Mouse (Mus musculus) T-cell, adult 2 months (primary cell): ENCODE data around the gene Kcnj14.

Experiments used
- DNase-seq: peaks from one replicate; pipeline ENCODE4 v3.0.0; 2022; ENCODE audit warnings: low spot score

The Kcnj14 gene

GRCm38 (mm10) chr7:45831128-45831525 is 6.5 kb upstream of the Kcnj14 start:
- DNase-seq, result no peak

DNA sequence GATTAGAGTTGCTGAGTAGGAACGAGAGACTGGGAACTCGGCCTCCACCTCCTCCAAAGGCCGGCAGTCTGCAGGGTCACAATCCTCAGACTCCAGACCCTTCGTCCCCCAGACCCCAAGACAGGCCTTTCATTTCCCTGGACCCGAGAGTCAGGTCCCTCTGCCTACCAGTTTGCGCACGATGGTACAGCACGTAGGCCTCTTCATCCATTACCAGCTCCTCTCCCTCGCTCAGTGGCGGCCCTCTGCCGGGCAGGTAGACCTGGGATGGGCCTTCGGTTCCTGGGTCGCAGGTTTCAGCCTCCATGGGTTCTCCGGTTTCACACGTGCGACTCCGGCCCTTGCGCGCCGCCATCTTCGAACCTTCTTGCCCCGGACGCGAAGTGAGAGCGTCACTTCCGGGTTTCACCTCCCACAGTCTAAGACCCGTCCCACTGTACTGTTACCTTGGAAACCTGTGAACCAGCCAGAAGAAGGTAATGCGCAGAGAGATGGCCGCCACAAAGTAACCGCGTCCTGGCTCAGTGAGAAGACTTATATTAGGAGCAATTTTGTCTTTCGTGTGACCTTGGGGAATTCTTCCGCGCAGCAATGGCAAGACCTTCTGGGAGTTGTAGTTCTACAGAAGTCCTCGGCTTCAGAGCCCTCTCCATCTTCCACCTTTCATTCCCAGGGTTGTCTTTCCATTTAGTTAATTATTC is 6.0 kb upstream of the Kcnj14 start, which contains the start of gene Grwd1:
TSS of gene Grwd1 (minus strand) at position 518 of the 701 bp plus-strand sequence.
- DNase-seq, result peak; percentile 92

- no peak for DNase-seq
Observed at GRCm38 (mm10) chr7:45826631-45827030, 2.0 kb upstream of the Kcnj14 start.

GRCm38 (mm10) chr7:45820913-45821312 is 3.7 kb downstream of the Kcnj14 start:
- no peak for DNase-seq

GRCm38 (mm10) chr7:45819843-45820242 is 4.7 kb downstream of the Kcnj14 start:
- DNase-seq, result no peak

GRCm38 (mm10) chr7:45815984-45816351 is 8.6 kb downstream of the Kcnj14 start:
- DNase-seq, result no peak

DNA sequence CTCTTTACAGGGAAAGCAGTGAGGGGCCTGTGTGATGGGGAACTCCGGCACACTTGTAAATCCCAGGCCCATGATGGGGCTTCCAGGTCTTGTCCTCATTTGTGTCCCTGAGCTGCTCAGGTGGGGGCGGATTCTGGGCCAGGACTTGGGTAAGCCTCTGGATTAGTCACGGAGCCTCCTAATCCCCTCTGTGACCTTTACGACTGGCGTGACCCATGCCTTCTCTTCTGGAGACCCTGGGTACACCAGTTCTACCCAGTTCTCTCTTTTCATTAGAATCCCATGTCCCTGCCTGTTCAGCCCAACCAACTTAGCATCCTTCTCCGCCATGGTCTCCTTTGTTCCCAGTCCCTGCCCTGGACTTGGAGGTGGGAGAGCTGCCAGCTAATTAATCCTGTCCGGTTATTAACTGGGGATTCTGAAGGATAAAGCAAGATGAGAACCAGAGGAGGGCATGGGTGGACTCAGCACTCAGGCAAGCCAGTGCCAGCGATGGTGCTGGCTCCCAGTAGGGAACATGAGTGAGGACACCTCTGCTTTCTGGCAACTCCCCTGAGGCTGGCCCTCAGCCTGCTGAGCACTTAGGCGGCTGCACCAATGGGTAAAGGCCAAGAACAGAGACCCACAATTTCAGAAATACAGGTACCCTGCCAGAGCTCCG is 9.1 kb downstream of the Kcnj14 start:
- no peak for DNase-seq

DNA sequence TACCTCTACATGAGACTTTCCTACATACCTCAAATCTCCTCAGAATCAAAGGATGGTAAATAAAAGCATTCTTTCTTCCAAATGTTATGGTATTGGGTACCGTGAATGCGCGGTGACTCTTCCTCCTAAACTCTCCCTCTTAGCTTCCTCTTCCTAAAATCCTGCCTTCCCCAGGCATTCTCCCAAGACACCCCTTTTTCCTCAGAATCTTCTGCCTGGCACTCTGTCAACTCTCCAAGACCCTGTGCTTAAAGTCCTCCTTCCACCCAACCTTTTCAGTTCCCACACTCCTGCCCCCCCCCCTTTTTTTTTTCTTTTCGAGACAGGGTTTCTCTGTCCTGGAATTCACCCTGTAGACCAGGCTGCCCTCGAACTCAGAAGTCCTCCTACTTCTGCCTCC is 9.7 kb downstream of the Kcnj14 start:
- DNase-seq, result no peak

DNA sequence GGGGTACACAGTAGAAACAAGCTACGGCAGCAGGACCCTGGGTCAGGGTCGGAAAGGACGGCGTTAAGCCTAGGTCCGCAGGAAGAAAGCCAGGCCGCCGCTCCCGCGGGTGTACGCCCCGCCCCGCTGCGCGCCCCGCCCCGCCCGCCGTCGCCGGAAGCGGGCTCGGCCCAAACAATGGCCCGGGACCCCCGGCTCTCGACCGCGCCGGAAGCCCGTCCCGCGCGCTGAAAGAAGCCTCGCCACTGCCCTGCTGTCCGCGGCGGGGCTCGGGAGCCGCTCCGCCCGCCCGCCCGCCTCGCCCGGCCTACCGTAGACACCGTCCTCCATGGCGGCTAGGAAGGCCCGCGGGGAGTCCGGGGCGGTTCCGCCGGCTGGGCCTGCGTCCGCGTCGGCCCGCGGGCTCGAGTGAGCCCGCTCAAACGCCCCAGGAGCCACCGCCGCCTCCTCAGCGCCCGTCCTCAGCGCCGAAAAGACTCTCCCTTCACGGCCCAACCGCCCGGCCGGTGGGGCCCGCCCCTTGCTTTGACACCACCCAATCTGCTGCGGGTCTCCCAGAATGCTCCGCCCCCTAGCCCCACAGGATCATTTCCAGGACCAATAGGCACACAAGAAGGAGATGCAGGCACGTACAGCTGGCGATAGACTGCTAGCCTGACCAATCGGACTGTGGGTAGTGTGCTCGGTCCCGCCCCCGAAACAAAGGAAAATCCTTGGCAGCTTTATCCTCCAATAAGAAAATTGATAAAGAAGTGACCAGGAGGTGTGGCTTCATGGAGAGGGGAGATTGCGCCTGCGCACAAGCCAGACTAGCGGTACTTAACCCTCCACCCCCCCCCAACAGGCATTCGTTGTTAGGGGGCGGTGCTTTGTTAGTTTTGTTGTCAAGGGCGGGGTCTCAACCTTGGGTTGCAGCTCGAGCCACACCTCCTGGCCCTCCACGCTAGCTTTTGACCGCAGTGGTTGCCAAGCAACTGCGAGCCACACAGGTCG is 10.5 kb downstream of the Kcnj14 start, which contains the start of gene Cyth2:
TSS of gene Cyth2 (minus strand) at position 795 of the 993 bp plus-strand sequence.
- peak; percentile 99 for DNase-seq

GRCm38 (mm10) chr7:45812921-45813320 is 11.7 kb downstream of the Kcnj14 start:
- no peak for DNase-seq

GRCm38 (mm10) chr7:45809276-45810075 is 15.1 kb downstream of the Kcnj14 start:
- DNase-seq, result no peak

DNA sequence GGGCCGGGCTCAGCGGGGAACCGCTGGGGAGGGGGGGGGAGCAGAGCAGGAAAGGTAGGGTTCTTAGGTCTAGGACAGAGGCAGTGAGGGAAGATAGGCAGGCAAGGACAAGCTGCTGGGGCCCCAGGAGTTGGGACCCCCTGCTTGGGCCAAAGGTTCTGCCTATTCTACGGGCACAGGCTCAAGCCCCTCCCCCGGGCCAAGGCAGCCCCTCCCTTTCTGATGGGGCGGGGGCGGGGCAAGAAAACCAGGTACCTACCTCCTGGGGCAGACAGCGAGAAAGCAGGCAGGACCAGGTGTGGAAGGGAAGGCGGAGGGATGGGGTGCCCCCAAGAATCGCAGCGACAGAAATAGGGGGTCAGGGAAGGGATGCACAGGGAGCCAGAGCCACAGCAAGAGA is 16.1 kb downstream of the Kcnj14 start:
- DNase-seq, result no peak

- no peak for DNase-seq
Observed at GRCm38 (mm10) chr7:45805941-45806340, 18.6 kb downstream of the Kcnj14 start.

DNA sequence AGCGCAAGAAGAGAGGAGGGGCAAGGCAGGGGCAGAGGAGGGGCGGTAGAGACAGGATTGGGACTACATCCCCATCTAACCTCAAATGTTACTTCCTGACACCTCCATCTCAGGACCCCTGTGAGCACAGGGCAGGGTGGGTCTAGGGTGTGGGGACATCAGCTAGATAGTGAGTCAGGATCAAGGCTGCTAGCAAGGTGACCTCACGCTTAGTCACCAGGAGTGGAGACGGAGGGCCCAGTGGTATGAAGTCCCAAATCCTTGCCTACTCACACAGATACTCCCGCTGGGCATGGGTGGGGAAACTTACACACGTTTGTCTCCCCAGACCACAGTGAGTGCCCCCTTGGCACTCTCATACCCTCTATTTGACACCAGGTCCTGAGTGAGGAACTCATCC is 22.0 kb downstream of the Kcnj14 start:
- no peak for DNase-seq

GRCm38 (mm10) chr7:45801348-45801747 is 23.2 kb downstream of the Kcnj14 start:
- peak; percentile 88 for DNase-seq

DNA sequence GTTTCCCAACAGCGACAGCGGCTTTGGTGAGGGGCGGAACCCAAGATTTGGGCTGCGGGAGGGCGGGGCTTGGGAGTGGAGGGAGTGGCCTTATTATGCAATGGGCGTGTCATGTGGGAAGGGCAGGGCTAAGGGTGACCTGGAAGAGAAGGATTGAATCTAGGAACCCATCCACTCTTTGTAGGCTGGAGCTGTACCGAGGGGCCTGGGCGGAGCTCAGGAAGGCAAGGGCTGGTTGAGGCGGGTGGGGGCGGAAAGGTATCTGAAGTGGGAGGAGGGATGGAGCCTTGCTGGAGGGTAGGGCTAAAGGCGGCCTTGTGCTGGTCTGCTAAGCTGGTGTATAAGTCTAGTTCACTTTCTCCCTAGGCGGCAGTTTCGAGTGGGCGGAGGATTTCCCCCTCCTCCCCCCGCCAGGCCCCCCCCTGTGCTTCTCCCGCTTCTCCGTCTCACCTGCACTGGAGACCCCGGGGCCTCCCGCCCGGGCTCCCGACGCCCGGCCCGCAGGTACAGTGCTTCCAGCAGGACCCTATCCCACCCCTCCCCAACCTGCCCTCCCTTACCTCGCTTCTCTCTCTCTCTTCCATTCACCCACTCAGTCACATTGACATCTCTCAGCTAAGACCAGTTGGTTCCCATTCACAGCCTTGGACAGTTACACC is 23.9 kb downstream of the Kcnj14 start:
- DNase-seq, result peak; percentile 41

GRCm38 (mm10) chr7:45800001-45800400 is 24.6 kb downstream of the Kcnj14 start:
- no peak for DNase-seq

DNA sequence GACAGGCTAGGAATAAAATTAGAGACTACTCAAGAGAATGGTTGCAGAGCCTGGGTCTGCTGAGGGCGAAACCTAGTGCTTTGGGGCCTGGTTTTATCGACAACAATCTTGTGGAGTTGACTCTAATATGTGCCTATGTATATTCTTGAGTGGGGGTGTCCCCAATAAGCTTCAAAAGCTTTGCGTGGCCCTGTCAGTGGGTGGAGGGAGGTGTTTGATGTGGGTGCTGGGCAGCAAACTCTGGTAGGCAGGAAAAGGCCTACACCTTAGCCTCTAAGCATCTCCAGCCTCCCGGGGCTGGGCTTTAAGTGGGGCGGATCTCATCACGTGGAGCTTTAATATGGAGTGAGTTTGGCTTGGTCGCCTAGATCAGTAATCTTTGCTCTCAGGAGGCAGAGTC is 25.7 kb downstream of the Kcnj14 start:
- DNase-seq, result peak; percentile 64

- peak; percentile 40 for DNase-seq
Observed at GRCm38 (mm10) chr7:45798511-45798836, 26.1 kb downstream of the Kcnj14 start.

GRCm38 (mm10) chr7:45797661-45798510 is 26.7 kb downstream of the Kcnj14 start:
- no peak for DNase-seq
